20 mouse cellular contexts compared by ENCODE assay signal in genomic region chr19:7224253-7224652, GRCm38 (mm10). TPM values are rescaled to one million over a fixed set of nuclear protein-coding genes. Genes with fewer than 3 reads are reported as not detected.
DNase-seq lines count a peak whose midpoint lies in the region; ATAC-seq and TF ChIP-seq lines count a peak whose summit lies in the region.
"Had no signal": no experiment of that assay in that cellular context is flagged by ENCODE, and none has a peak within 500 bp of the region (broad histone marks: within the 10 kb centered on the region; RNA-seq: fewer than 3 reads in every experiment).

No protein-coding gene starts in this region.

- H3K9ac ChIP-seq in kidney, embryonic 14.5 days (ENCODE audit: low read depth, low read length) = no peak overlapping the region

- peak; percentile 27 for DNase-seq in kidney, adult 11 months
- no peak for DNase-seq in kidney, postnatal 25 days
- DNase-seq in kidney, adult 2 months = peak; percentile 54
- DNase-seq in kidney, adult 8-10 months = no peak
- DNase-seq in kidney, adult 9 months = peak; percentile 56
- DNase-seq: adrenal gland, adult 2 months; adrenal gland, adult 8-10 months; adrenal gland, postnatal 10 days; adrenal gland, postnatal 14 days; adrenal gland, postnatal 25 days; adrenal gland, postnatal 36 days; B cell, adult 2 months; cerebellum, adult 11 months; cerebellum, adult 11-12 months; cerebellum, adult 18-20 months had no signal

- TF ChIP-seq POLR2A in kidney, adult 2 months (IDR thresholded peaks at IDR 0.05; ENCODE audit: low read depth, low read length) = no peak

- no peak overlapping the region for H3K27ac ChIP-seq in kidney, adult 2 months (ENCODE audit: insufficient read depth, low read depth, low read length)
- H3K27ac ChIP-seq in kidney, embryonic 14.5 days (ENCODE audit: low read depth, low read length) = no peak overlapping the region

- peaks cover 33% of the 10 kb centered on the region for H3K4me1 ChIP-seq in kidney, adult 2 months (ENCODE audit: control insufficient read depth, insufficient read depth, low read length)
- no peaks in the 10 kb centered on the region for H3K4me1 ChIP-seq in kidney, embryonic 14.5 days (ENCODE audit: control insufficient read depth, insufficient read depth, low read length)

- 83% methylated on average over 3 of the region's 3 CpGs for WGBS in kidney, adult 2 months
- WGBS in kidney, embryonic 14.5 days = 87% methylated on average over 3 of the region's 3 CpGs

- H3K9me3 ChIP-seq in kidney, embryonic 14.5 days (ENCODE audit: control insufficient read depth, low read length) = no peaks in the 10 kb centered on the region

- H3K36me3 ChIP-seq in kidney, adult 2 months (ENCODE audit: control insufficient read depth, insufficient read depth, low read length) = no peaks in the 10 kb centered on the region
- H3K36me3 ChIP-seq in kidney, embryonic 14.5 days (ENCODE audit: control insufficient read depth, insufficient read depth, low read length) = peaks cover 32% of the 10 kb centered on the region

- H3K4me2 ChIP-seq in kidney, embryonic 14.5 days (replicated peaks; ENCODE audit: low read depth, low read length) = no peak overlapping the region

- no peaks in the 10 kb centered on the region for H3K27me3 ChIP-seq in kidney, adult 2 months (replicated peaks; ENCODE audit: control insufficient read depth, insufficient read depth, low read length)
- no peaks in the 10 kb centered on the region for H3K27me3 ChIP-seq in kidney, embryonic 14.5 days (ENCODE audit: control insufficient read depth, insufficient read depth, low read length)
- H3K27me3 ChIP-seq: CH12.LX, Patski had no signal

- no peak for TF ChIP-seq CTCF in kidney, adult 2 months (conservative IDR thresholded peaks at IDR 0.05; ENCODE audit: insufficient read depth, insufficient read length, low read depth, low read length)

- H3K4me3 ChIP-seq in kidney, adult 2 months (ENCODE audit: insufficient read depth, low read depth, low read length) = no peak overlapping the region
- H3K4me3 ChIP-seq in kidney, embryonic 14.5 days (ENCODE audit: low read length) = no peak overlapping the region

- no peak for ATAC-seq in kidney, embryonic 14.5 days (ENCODE audit: low FRiP score, low TSS enrichment)
- ATAC-seq: activated CD4-positive, CD25-positive, alpha-beta regulatory T cell, adult 4 months; CD4-positive, CD25-positive, alpha-beta regulatory T cell, adult 4 months; Patski had no signal

RNA-seq across cellular contexts. Expression of gene Cox8a, which starts 6.8 kb away (rescaled TPM):
- 3,607 and 3,750 TPM in 2 replicates for polyA plus RNA-seq in kidney, adult 2 months (2012; rRNA removed)
- 1,171 and 1,487 TPM in 2 replicates for polyA plus RNA-seq in kidney, embryonic 14.5 days (2014; fragmentation: Nextera tagmentation; extraction: Ambion mirVana)

RNA-seq across cellular contexts. Expression of gene Naa40, which starts 16.7 kb away (rescaled TPM):
- polyA plus RNA-seq in kidney, adult 2 months (2012; rRNA removed) = 23.7 and 26.2 TPM in 2 replicates
- polyA plus RNA-seq in kidney, embryonic 14.5 days (2014; fragmentation: Nextera tagmentation; extraction: Ambion mirVana) = 57.8 and 90.7 TPM in 2 replicates

RNA-seq across cellular contexts. Expression of gene Otub1, which starts 18.1 kb away (rescaled TPM):
- 122 and 126 TPM in 2 replicates for polyA plus RNA-seq in kidney, adult 2 months (2012; rRNA removed)
- polyA plus RNA-seq in kidney, embryonic 14.5 days (2014; fragmentation: Nextera tagmentation; extraction: Ambion mirVana) = 237 and 255 TPM in 2 replicates

RNA-seq across cellular contexts. Expression of gene Rcor2, which starts 42.9 kb away (rescaled TPM):
- polyA plus RNA-seq in kidney, adult 2 months (2012; rRNA removed) = 1.5 and 1.8 TPM in 2 replicates
- polyA plus RNA-seq in kidney, embryonic 14.5 days (2014; fragmentation: Nextera tagmentation; extraction: Ambion mirVana) = 9.8 and 16.0 TPM in 2 replicates
- polyA plus RNA-seq: activated CD4-positive, CD25-positive, alpha-beta regulatory T cell, adult 4 months had no signal

Comparison
In these comparisons a context has a peak if more than half of its experiments do, and no peak if none do; other contexts are left out.
1. DNase-seq: peak in kidney, adult 11 months (single experiment), kidney, adult 2 months (single experiment) and kidney, adult 9 months (single experiment); none in kidney, postnatal 25 days (0 of 2) and kidney, adult 8-10 months (0 of 2).